Mouse (Mus musculus) liver, adult (tissue): ENCODE results near the gene Git2.

Source experiments
- GATA4 ChIP-seq: IDR thresholded peaks from 2 replicates; pipeline ENCODE4 v1.6.1; 2014; ENCODE audit warnings: mild to moderate bottlenecking, low read length; ENCODE audit not compliant: insufficient replicate concordance

Git2 gene

DNA sequence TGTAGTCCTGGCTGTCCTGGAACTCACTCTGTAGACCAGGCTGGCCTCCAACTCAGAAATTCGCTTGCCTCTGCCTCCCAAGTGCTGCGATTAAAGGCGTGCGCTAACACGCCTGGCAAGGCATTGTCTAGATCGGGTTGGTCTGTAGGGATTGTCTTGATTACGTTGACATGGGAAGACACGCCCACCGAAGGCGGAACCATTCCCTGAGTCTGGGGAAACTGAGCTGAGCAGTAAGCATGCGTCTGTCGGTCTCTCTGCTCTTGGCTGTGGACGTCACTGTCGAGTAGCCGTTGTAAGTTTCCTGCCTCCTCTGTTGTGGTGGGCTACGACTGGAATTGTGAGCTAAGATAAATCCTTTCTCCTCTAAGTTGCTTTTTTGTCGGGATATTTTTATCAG, 78.4 kb downstream of the Git2 start:
- TF ChIP-seq GATA4: no peak

DNA sequence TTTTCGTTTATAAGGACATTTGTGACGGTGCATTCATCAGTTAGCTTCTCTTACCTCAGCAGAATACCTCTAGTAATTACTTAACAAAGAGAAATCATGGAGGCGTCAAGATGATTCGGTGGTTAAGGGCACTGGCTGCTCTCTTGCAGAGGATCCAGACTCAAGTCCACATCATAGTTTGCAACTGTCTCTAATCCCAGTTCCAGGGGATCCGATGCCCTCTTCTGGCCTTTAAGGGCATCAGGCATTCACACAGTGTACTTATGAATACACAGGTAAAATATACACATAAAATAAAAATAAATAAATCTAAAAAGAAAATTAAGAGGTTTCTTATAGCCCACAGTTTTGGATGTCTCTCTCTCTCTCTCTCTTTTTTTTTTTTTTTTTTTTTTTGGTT, 79.5 kb downstream of the Git2 start:
- no peak for TF ChIP-seq GATA4

DNA sequence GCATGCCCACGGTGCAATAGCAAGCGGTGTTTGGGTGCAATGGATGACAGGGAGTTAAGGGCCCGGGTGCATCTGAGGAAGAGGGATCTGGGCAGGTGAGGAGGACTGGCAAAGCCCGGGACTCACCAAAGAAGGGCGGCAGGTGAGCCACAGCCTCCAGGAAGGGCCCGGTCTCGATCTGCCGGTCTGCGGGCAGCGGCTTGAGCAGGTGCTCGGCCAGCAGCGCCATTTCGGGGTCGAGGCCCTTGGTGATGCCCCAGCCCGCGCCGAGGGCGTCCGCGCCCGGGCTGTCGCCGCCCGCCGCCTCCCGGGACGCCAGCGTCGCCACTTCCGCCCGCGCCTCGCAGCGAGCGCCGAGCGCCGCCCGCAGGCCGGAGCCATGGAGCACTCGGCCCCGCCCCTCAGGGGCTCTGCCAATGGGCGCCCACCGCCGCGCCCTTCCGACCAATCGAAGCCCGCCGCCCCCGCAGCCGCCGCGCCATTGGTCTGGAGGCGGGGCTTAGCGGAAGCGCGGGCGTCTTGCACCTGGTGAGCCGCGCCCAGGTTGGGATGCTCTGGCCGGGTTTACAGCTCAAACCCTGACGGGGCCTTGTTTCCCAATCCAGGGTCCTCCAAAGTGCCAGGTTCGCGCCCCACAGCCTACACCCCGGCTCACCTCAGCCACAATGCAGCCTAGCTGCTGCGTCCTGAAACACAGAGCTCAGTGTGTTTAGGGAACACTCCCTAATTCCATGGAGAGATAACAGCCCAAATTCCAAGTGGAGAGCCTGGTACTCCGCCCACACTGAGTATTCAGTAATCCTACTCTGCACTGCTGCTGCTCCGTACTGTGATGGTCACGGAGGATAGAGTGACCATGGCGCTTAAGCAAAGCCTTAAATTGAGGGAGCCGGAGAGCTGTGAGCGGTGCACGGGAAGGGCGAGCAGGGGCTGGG, 84.4 kb downstream of the Git2 start, which contains the start of gene Gltp:
Gene Gltp (minus strand): TSS at position 352 of the 935 bp plus-strand sequence.
- TF ChIP-seq GATA4: no peak

DNA sequence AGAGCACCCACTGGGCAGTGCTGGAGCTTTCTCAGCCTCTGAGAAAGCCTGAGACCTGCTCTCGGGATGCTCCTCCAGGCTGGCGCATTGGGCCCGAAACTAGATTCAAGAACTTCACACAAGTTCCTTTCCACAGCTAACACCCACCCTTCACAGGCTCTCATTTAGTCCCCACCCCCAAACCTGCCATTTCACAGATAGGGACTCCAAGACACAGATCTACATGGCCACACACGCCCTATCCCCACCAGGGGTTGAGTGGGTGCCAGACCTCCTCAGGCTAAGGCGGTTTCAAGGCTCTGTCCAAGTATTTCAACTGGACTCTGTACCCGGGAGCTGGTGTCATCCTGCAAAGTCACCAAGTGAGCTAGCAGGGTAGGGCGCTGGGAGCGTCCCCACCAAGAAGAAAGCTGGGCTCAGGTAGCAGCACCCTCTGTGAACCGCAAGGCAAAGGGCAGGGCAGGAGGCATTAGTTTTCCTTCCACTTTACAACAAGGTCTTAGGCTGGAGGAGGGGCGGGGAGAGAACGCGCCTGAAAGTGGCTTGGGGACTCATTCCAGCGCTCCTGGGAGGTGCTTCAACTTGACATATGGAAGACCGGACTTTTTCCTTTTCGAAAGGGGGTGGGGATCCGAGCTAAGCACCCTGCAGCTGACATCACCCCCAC, 85.5 kb downstream of the Git2 start:
- TF ChIP-seq GATA4: no peak

DNA sequence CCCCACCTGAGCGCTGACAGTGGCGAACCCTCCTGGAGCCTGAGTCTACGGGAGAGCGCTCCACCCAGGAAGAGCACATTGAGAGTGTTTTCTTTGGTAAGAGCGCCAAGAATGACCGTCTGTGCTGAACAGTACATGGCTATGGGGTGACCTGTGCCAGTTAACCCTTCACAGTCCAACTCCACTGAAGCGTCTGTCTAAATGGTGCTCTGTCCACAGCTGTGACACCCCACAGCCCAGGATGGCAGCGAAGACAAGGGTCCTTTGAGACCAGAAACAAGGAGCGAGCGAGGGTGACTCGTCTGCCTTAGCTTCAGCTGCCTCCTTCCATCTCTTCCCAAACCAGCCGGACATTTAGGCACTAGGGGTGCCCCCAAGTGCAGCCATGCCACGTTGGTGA, 86.6 kb downstream of the Git2 start:
- TF ChIP-seq GATA4: no peak

DNA sequence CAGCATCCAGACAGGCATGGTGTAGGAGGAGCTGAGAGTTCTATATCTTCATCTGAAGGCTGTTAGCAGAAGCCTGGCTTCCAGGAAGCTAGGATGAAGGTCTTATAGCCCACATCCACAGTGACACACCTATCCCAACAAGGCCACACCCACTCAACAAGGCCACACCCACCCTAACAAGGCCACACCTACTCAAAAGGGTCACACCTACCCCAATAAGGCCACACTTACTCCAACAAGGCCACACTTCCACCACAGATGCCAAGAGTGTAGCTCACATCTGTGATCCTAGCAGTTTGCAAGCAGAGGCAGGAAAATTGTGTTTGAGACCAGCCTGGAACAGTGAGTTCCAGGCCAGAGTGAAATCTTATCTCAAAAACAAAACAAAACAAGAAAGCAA, 87.4 kb downstream of the Git2 start:
- no peak for TF ChIP-seq GATA4

DNA sequence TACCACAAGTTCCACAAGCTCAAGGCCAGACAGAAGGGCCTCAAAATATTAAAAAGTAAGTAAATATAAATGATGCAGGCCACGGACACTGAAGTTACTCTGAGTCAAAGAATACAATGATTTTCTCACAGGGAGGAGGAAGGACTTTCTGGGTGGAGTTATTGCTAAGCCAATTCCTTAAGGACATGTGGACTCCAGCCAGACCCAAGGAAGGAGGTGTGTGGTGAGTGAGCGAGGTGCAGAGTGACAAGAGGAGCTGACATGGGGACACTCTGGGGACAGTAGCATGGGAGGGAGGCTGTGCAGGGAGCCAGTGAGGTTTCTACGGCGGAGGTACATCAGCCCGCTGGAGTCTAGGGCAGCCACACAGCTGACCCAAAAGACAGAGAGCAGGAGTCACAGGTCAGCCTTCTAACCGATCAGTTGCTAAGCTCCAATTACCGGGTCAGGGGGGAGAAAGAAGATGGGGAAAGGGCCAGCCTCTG, 88.5 kb downstream of the Git2 start:
- no peak for TF ChIP-seq GATA4

DNA sequence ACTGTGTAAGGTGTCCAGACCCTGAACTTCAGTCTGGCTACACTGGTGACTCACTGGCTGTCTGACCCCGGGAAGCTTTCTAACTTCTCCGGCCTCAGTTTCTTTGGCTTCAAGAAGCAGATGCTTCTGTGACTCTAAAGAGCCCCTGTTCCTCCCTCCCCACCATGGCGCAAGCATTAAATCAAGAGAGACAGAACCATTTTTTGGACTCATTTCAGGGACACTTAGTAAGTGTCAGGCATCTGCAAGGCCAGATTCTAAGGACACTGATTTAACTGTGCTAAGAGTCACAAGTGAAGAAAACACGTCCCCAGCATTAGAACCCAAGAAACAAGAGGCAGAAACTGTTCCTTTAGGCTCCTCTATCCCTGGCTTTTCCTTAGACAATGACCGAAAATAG, 89.3 kb downstream of the Git2 start:
- no peak for TF ChIP-seq GATA4

DNA sequence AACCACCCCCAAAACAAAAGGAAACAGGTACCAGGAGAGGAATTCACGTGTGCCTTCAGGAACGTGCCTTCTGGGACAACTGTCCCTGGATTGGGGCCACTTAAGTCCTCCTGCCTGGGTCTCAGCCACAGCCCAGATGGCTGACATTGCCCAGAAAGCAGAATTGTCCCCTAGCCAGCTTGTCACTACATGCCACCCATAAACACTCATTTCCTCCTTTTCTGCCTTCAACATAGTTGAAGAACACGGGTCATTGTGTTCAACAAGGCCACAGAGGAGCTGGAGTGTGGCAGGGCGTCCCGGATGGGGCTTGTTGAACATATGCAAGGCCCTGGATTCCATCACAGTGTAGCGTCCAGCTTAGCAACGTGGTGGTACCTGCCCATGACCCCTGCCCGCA, 93.6 kb downstream of the Git2 start:
- no peak for TF ChIP-seq GATA4

DNA sequence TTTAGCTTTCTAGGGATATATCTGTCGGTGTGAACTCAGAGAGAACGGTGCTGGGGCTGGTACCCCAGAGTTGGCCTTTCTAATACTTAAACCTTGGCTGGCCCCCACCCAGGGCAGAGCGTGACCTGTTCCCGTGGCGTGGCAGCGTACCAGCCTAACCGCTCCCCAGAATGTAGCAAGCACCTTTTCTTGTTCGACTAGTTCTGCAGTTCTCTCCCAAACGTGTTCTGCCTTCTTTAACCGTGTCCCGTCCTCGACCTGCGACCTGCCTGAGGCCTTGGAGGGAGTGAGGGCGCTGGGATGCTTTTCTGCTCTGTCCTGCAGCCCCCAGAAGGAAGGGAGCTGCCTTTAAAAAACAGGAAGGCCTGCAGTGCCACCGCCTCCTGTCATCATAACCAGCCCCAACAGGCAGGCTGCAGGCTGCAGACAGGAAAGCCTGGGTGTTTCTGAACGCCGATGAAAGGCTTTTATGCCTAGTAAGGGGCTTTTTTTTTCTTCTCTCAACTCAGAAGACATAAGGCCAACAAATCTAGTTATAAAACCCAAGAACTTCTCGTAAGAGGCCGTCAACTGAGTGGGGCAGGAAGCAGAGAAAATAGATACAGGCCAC, 94.5 kb downstream of the Git2 start:
- no peak for TF ChIP-seq GATA4

DNA sequence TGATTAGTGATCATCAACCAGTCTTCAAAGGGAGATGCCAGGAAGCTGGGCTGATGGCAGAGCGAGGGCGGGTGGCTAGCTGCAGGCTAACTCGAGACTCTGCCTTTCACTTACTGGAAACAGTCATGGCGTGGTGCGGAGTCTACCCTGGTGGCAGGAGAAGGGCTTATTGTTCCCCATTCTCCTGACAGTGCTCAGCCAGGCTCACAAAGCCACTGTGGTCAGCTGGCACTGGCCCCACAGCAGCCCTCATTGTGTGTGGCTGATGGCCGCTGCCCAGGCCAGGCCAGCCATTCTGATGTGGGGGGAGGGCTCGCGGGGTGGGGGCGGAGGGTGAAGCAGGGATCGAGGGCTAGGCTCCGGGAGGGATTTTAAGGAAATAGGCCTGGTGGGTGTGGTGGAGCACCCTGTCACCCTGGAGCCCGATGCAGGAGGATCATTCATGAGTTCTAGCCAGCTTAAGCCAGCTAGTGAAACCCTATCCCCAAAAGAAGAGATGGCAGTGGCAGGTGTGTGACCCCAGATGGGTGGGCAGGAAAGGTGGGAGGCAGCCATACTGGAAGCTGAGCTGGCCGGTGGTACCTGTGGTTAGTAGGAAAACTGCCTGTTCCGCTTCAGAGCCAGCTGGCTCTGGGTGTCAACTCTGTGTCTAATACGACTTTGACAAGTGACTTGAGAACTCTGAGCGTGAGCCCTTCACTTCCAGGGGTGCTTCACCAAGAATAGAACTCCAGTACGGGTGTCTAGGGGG, 95.3 kb downstream of the Git2 start:
- no peak for TF ChIP-seq GATA4
